In genomic region chr5:36811413-36811812, GRCm38 (mm10) we compare ENCODE assay signal across 8 mouse cellular contexts. TPM values are rescaled to one million over a fixed set of nuclear protein-coding genes. Genes with fewer than 3 reads are reported as not detected.
DNase-seq lines count a peak whose midpoint lies in the region; ATAC-seq lines count a peak whose summit lies in the region.

No protein-coding gene starts in this region.

- H3K9me3 ChIP-seq in heart, embryonic 16.5 days (replicated peaks; ENCODE audit: control insufficient read depth, low read length), result no peaks in the 10 kb centered on the region

- H3K9ac ChIP-seq in heart, embryonic 16.5 days (ENCODE audit: low read length), result no peak overlapping the region

- peaks cover 8% of the 10 kb centered on the region; the same call in 1 of the 2 replicates for H3K36me3 ChIP-seq in heart, embryonic 16.5 days (ENCODE audit: control insufficient read depth, insufficient read depth)

- peaks cover 5% of the 10 kb centered on the region for H3K4me1 ChIP-seq in heart, embryonic 16.5 days (ENCODE audit: control insufficient read depth, insufficient read depth, low read length)

- no peak overlapping the region for H3K4me3 ChIP-seq in heart, embryonic 16.5 days (ENCODE audit: low read length)

- no peak overlapping the region for H3K27ac ChIP-seq in heart, embryonic 16.5 days (ENCODE audit: low read length)

- DNase-seq in heart, adult 18-20 months, result peak; percentile 63 to 82
- DNase-seq in heart, postnatal 25 days (ENCODE audit: low spot score), result no peak
- peak; percentile 81 for DNase-seq in adrenal gland, postnatal 10 days
- DNase-seq in embryo, embryonic 11.5 days (ENCODE audit: low read depth, low spot score), result peak; percentile 54
- DNase-seq in kidney, postnatal 36 days, result peak; percentile 65 to 85
- peak; percentile 83 for DNase-seq in lung, postnatal 36 days
- peak; percentile 37 for DNase-seq in right cerebral cortex, postnatal 25 days

- intact Hi-C loops in heart, postnatal 25 days (cut with DNase I), result no loop called here

- H3K4me2 ChIP-seq in heart, embryonic 16.5 days (ENCODE audit: low read depth, low read length), result no peak overlapping the region

- 29% methylated on average over 3 of the region's 3 CpGs for WGBS in heart, embryonic 16.5 days

- peak; percentile 34; the same call in 1 of the 2 replicates for ATAC-seq in heart, embryonic 16.5 days (replicated peaks; ENCODE audit: extremely low read depth, insufficient read depth, low FRiP score)

- no peaks in the 10 kb centered on the region for H3K27me3 ChIP-seq in heart, embryonic 16.5 days (ENCODE audit: control insufficient read depth, insufficient read depth, low read length)

RNA-seq across cellular contexts. Expression of gene Mrfap1, which starts 14.8 kb away (rescaled TPM):
- 100 to 1,000 TPM; 282 to 304 TPM for total RNA-seq in heart, adult 18-20 months (2021)
- total RNA-seq in heart, postnatal 25 days (2021), result 100 to 1,000 TPM; 276 to 303 TPM
- total RNA-seq in adrenal gland, postnatal 10 days (2021), result 100 to 1,000 TPM; 429 to 477 TPM
- polyA plus RNA-seq in heart, embryonic 16.5 days (2015; fragmentation: Nextera tagmentation; extraction: Ambion mirVana), result 285 and 303 TPM in 2 replicates

RNA-seq across cellular contexts. Expression of gene Man2b2, which starts 19.0 kb away (rescaled TPM):
- total RNA-seq in heart, adult 18-20 months (2021), result 10 to 100 TPM; 24.6 to 27.4 TPM
- total RNA-seq in heart, postnatal 25 days (2021), result 10 to 100 TPM; 14.3 to 14.6 TPM
- 10 to 100 TPM; 37.5 TPM for total RNA-seq in adrenal gland, postnatal 10 days (2021)
- 14.5 and 15.0 TPM in 2 replicates for polyA plus RNA-seq in heart, embryonic 16.5 days (2015; fragmentation: Nextera tagmentation; extraction: Ambion mirVana)

RNA-seq across cellular contexts. Expression of gene Ppp2r2c, which starts 56.9 kb away (rescaled TPM):
- 1 to 10 TPM; 4.7 to 4.9 TPM for total RNA-seq in heart, adult 18-20 months (2021)
- total RNA-seq in heart, postnatal 25 days (2021), result under 1 TPM; 0.17 to 0.18 TPM
- total RNA-seq in adrenal gland, postnatal 10 days (2021), result 10 to 100 TPM in 1 of 2 experiments, 1 to 10 TPM in 1; 7.0 to 10.2 TPM
- polyA plus RNA-seq in heart, embryonic 16.5 days (2015; fragmentation: Nextera tagmentation; extraction: Ambion mirVana), result 0.06 and 0.08 TPM in 2 replicates

Comparison
In these comparisons a context has a peak if more than half of its experiments do, and no peak if none do; other contexts are left out.
1. RNA of gene Ppp2r2c, which starts 56.9 kb away (total RNA-seq): 7.0 to 10.2 TPM in adrenal gland, postnatal 10 days and 4.7 to 4.9 TPM in heart, adult 18-20 months; 0.17 to 0.18 TPM in heart, postnatal 25 days; every median in the first group is over 4 times any median in the second.